Mouse (Mus musculus) embryonic fibroblast, embryonic 13.5 days (primary cell): Measurements from ENCODE around the gene Sec14l2.

Source experiments
- CTCF ChIP-seq: IDR thresholded peaks from 2 replicates; pipeline ENCODE4 v1.5.1; 2011; ENCODE audit warnings: mild to moderate bottlenecking, control low read depth, low read length, moderate library complexity, borderline replicate concordance; ENCODE audit not compliant: insufficient read depth
- POLR2A ChIP-seq: IDR thresholded peaks from 2 replicates; pipeline ENCODE4 v1.6.1; 2011; ENCODE audit warnings: low read depth, mild to moderate bottlenecking, control low read depth, low read length, moderate library complexity

GRCm38 (mm10) chr11:4148536-4149156 is 25.4 kb upstream of the Sec14l2 start:
- TF ChIP-seq POLR2A (no peak), CTCF (no peak)
